Comparison of ENCODE assay signal across 8 mouse cellular contexts in the genomic region with DNA sequence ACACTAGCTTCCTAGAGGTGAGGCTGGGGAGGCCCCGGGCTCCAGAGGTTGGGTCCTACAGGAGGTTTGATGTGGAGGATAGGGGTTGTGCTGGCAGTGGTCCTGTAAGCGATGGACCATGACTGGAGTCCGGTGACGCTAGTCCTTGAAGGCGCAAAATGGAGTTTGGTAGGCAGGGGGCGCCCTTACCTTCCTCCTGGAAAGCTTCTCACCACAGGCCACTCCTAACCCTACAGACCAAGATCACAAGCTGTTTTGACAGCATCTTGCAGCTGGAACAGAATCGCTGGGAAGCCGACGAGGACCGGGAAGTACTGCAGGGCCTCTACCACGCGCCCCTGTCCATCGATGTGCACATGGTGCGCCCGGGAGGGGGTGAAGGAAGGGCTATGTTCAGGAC. TPM values are rescaled to one million over a fixed set of nuclear protein-coding genes. Genes with fewer than 3 reads are reported as not detected.
DNase-seq lines count a peak whose midpoint lies in the region; ATAC-seq lines count a peak whose summit lies in the region.

No protein-coding gene starts in this region.

- H3K9me3 ChIP-seq in forebrain, embryonic 15.5 days: no peaks in the 10 kb centered on the region
- H3K9me3 ChIP-seq in hindbrain, embryonic 11.5 days (ENCODE audit: control insufficient read depth, low read length): no peaks in the 10 kb centered on the region

- H3K9ac ChIP-seq in forebrain, embryonic 15.5 days (replicated peaks): no peak overlapping the region
- H3K9ac ChIP-seq in hindbrain, embryonic 11.5 days (ENCODE audit: low read depth, low read length): no peak overlapping the region

- ATAC-seq in forebrain, embryonic 15.5 days (replicated peaks): no peak
- peak; percentile 21; the same call in 1 of the 2 replicates for ATAC-seq in hindbrain, embryonic 11.5 days (ENCODE audit: low FRiP score)

- peaks cover 41% of the 10 kb centered on the region for H3K4me1 ChIP-seq in forebrain, embryonic 15.5 days
- peaks cover under 1% of the 10 kb centered on the region; the same call in 1 of the 2 replicates for H3K4me1 ChIP-seq in hindbrain, embryonic 11.5 days (replicated peaks; ENCODE audit: control insufficient read depth, insufficient read depth, low read length)

- H3K27ac ChIP-seq in forebrain, embryonic 15.5 days (replicated peaks): no peak overlapping the region
- H3K27ac ChIP-seq in hindbrain, embryonic 11.5 days (ENCODE audit: low read depth, low read length): no peak overlapping the region

- no peaks in the 10 kb centered on the region for H3K36me3 ChIP-seq in forebrain, embryonic 15.5 days
- H3K36me3 ChIP-seq in hindbrain, embryonic 11.5 days (ENCODE audit: control insufficient read depth, insufficient read depth, low read length): no peaks in the 10 kb centered on the region

- no peak overlapping the region for H3K4me3 ChIP-seq in forebrain, embryonic 15.5 days
- H3K4me3 ChIP-seq in hindbrain, embryonic 11.5 days (ENCODE audit: low read depth, low read length): no peak overlapping the region

- peak overlapping the region; percentile 27; the same call in 1 of the 2 replicates for H3K4me2 ChIP-seq in forebrain, embryonic 15.5 days (replicated peaks)
- H3K4me2 ChIP-seq in hindbrain, embryonic 11.5 days (replicated peaks; ENCODE audit: low read depth, low read length): no peak overlapping the region

- WGBS in forebrain, embryonic 15.5 days: 3% methylated on average over 15 of the region's 15 CpGs
- WGBS in hindbrain, embryonic 11.5 days: 3% methylated on average over 15 of the region's 15 CpGs

- peaks cover 72% of the 10 kb centered on the region for H3K27me3 ChIP-seq in forebrain, embryonic 15.5 days
- peaks cover 81% of the 10 kb centered on the region for H3K27me3 ChIP-seq in hindbrain, embryonic 11.5 days (ENCODE audit: control insufficient read depth, insufficient read depth, low read length)

- peak; percentile 79 for DNase-seq in ES-CJ7 (ENCODE audit: low read depth, low spot score)
- DNase-seq in c-Kit-positive CD71-positive TER-119-negative erythroid progenitor cells, embryonic 14.5 days (ENCODE audit: low read depth): peak; percentile 74
- DNase-seq in hindbrain, embryonic 11.5 days (ENCODE audit: low spot score): peak; percentile 92
- peak; percentile 64 for DNase-seq in layer of hippocampus, adult 9-10 months (ENCODE audit: low spot score)
- DNase-seq in lung, postnatal 25 days (ENCODE audit: low spot score): peak; percentile 84
- peak; percentile 83 for DNase-seq in retina, postnatal 1 day
- DNase-seq in urinary bladder, adult 2 months (ENCODE audit: low spot score): peak; percentile 78

RNA-seq across cellular contexts. Expression of a gene that starts 8.4 kb away (rescaled TPM):
- polyA plus RNA-seq in forebrain, embryonic 15.5 days (2015; fragmentation: Nextera tagmentation; extraction: Ambion mirVana): 1.7 and 2.0 TPM in 2 replicates
- polyA plus RNA-seq in hindbrain, embryonic 11.5 days (2014; fragmentation: Nextera tagmentation; extraction: Ambion mirVana): 3.5 and 3.8 TPM in 2 replicates
- polyA plus RNA-seq in urinary bladder, adult 2 months (2012; rRNA removed): 7.8 and 8.4 TPM in 2 replicates

RNA-seq across cellular contexts. Expression of a gene that starts 17.0 kb away (rescaled TPM):
- 0.51 and 1.1 TPM in 2 replicates for polyA plus RNA-seq in forebrain, embryonic 15.5 days (2015; fragmentation: Nextera tagmentation; extraction: Ambion mirVana)
- 1.9 and 2.0 TPM in 2 replicates for polyA plus RNA-seq in hindbrain, embryonic 11.5 days (2014; fragmentation: Nextera tagmentation; extraction: Ambion mirVana)
- 106 and 156 TPM in 2 replicates for polyA plus RNA-seq in urinary bladder, adult 2 months (2012; rRNA removed)

RNA-seq across cellular contexts. Expression of a gene that starts 18.6 kb away (rescaled TPM):
- polyA plus RNA-seq in forebrain, embryonic 15.5 days (2015; fragmentation: Nextera tagmentation; extraction: Ambion mirVana): 1.6 and 2.2 TPM in 2 replicates
- 0.47 TPM in 1 of 2 replicates, not detected in the other for polyA plus RNA-seq in hindbrain, embryonic 11.5 days (2014; fragmentation: Nextera tagmentation; extraction: Ambion mirVana)
- 0.10 TPM in 1 of 2 replicates, not detected in the other for polyA plus RNA-seq in urinary bladder, adult 2 months (2012; rRNA removed)

RNA-seq across cellular contexts. Expression of a gene that starts 47.7 kb away (rescaled TPM):
- 33.9 and 35.5 TPM in 2 replicates for polyA plus RNA-seq in forebrain, embryonic 15.5 days (2015; fragmentation: Nextera tagmentation; extraction: Ambion mirVana)
- polyA plus RNA-seq in hindbrain, embryonic 11.5 days (2014; fragmentation: Nextera tagmentation; extraction: Ambion mirVana): 28.6 and 31.9 TPM in 2 replicates
- 143 and 148 TPM in 2 replicates for polyA plus RNA-seq in urinary bladder, adult 2 months (2012; rRNA removed)

Comparison
In these comparisons a context has a peak if more than half of its experiments do, and no peak if none do; other contexts are left out.
1. RNA of a gene that starts 17.0 kb away (polyA plus RNA-seq): 106 to 156 TPM in urinary bladder, adult 2 months; 1.9 to 2.0 TPM in hindbrain, embryonic 11.5 days and 0.51 to 1.1 TPM in forebrain, embryonic 15.5 days; every median in the first group is over 10 times any median in the second.
2. Peak in every context shown above with its lines, with median percentiles within 50 percentile points of each other: DNase-seq.